Mouse (Mus musculus) myocyte (in vitro differentiated cells): ENCODE results near the gene Tenm4.

Source experiments
- CEBPB ChIP-seq: IDR thresholded peaks from 2 replicates; pipeline ENCODE4 v1.6.1; 2011; ENCODE audit warnings: mild to moderate bottlenecking, moderate library complexity; ENCODE audit not compliant: poor library complexity, insufficient read depth, severe bottlenecking
- POLR2A ChIP-seq: IDR thresholded peaks from one replicate; pipeline ENCODE4 v1.6.1; 2011; ENCODE audit warnings: low read depth, mild to moderate bottlenecking, control low read depth, moderate library complexity; ENCODE audit not compliant: insufficient read length
- TCF3 ChIP-seq: IDR thresholded peaks from one replicate; pipeline ENCODE4 v1.6.1; 2011; ENCODE audit warnings: low read depth, control low read depth; ENCODE audit not compliant: insufficient read length

DNA sequence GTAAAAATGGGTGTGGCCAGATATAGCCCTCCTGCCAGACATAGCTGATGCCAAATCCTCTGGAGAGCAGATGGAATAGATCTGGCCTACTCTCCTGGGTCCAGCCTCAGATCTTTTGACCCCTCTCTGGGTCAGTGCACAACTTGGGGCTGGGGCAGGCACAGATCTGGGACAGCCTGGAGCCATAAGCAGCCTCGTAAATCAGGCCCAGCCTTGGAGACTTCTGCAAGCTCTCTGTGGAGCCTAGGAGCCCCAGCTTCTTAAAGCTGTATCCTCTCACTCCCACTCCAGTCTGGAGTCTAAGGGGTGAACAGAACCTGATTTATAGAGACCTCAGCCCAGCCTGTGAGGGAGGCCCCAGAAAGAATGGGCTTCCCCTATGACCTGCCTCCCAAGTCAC is 354.3 kb downstream of the Tenm4 start:
- TF ChIP-seq POLR2A (no peak), CEBPB (no peak), TCF3 (no peak)
